Mouse (Mus musculus) olfactory bulb, adult 2 months (tissue): ENCODE data around the gene Dscam.

Experiments
- CTCF ChIP-seq: fragments of 200-500 bp; IDR thresholded peaks from 2 replicates; pipeline ENCODE4 v1.5.1; 2012; ENCODE audit warnings: low read depth, mild to moderate bottlenecking, low read length, moderate library complexity; ENCODE audit not compliant: insufficient read depth
- POLR2A ChIP-seq: fragments of 200-500 bp; IDR thresholded peaks from 2 replicates; pipeline ENCODE4 v1.6.1; 2012; ENCODE audit warnings: mild to moderate bottlenecking, low read depth, low read length, moderate library complexity; ENCODE audit not compliant: insufficient read depth

DNA sequence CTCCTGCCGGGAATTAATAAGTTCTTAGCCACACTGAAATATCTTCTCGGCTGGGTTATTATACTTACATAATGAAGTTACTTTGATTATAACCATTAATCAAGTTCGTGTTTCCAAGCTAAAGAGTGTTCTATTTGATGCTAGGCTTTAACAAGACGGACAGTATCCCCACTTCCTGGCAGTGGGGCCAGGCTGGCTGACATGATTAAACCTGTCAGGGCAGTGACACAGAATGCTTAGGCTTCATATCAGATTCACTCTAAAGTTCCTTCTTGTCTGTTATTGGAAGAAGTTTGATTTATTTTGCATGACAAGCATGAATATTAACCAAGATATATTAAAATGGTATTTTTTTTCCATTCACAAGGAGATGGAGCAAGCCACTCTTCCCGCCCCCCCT, 446.0 kb downstream of the Dscam start:
- no peak for TF ChIP-seq CTCF
- TF ChIP-seq POLR2A = no peak
